Mouse (Mus musculus) stomach, embryonic 14.5 days (tissue): ENCODE results near the gene Acr. TPM values are rescaled to one million over a fixed set of nuclear protein-coding genes. Genes with fewer than 3 reads are reported as not detected.
A peak's percentile ranks its signal among the peaks of the same experiment; 100 is the strongest.

Experiments
- ATAC-seq: fragments of 200-750 bp; cut with Nextera tagmentation; 2 replicates; pipeline ENCODE4 v1.8.0; 2017; ENCODE audit warnings: low read depth, moderate TSS enrichment; ENCODE audit not compliant: insufficient number of reproducible peaks, insufficient read depth, low FRiP score
- H3K27ac ChIP-seq: fragments of 300-500 bp; sonication (generic); 2 replicates; pipeline ENCODE4 v1.5.1; 2014; ENCODE audit warnings: mild to moderate bottlenecking, low read length, moderate library complexity, mixed read lengths
- H3K27me3 ChIP-seq: fragments of 300-500 bp; sonication (generic); 2 replicates; pipeline ENCODE4 v1.6.1; 2014; ENCODE audit warnings: low read length, control low read depth, mixed read lengths; ENCODE audit not compliant: control insufficient read depth, insufficient read depth
- H3K36me3 ChIP-seq: fragments of 300-500 bp; sonication (generic); 2 replicates; pipeline ENCODE4 v1.6.1; 2014; ENCODE audit warnings: mild to moderate bottlenecking, control low read depth, low read length, moderate library complexity, mixed read lengths; ENCODE audit not compliant: control insufficient read depth, insufficient read depth
- H3K4me1 ChIP-seq: fragments of 300-500 bp; sonication (generic); 2 replicates; pipeline ENCODE4 v1.6.1; 2014; ENCODE audit warnings: low read length, control low read depth, mixed read lengths; ENCODE audit not compliant: control insufficient read depth, insufficient read depth
- H3K4me2 ChIP-seq: fragments of 300-500 bp; sonication (generic); replicated peaks from 2 replicates; pipeline ENCODE4 v1.6.1; 2014; ENCODE audit warnings: low read depth, low read length, control low read depth
- H3K4me3 ChIP-seq: fragments of 300-500 bp; sonication (generic); 2 replicates; pipeline ENCODE4 v1.5.1; 2014; ENCODE audit warnings: low read depth, low read length, control low read depth
- H3K9ac ChIP-seq: fragments of 300-500 bp; sonication (generic); replicated peaks from 2 replicates; pipeline ENCODE4 v1.6.1; 2014; ENCODE audit warnings: low read depth, mild to moderate bottlenecking, control low read depth, low read length, moderate library complexity, mixed read lengths
- H3K9me3 ChIP-seq: fragments of 300-500 bp; sonication (generic); 2 replicates; pipeline ENCODE4 v1.6.1; 2016; ENCODE audit warnings: low read depth, low read length, control low read depth; ENCODE audit not compliant: control insufficient read depth
- WGBS: fragments of 180-500 bp; shearing (Covaris S2); extraction: QIAGEN DNeasy Blood & Tissue Kit; methylation state at CpG from one replicate; pipeline ENCODE4 v1.1.7; 2014; 5-methylcytosine and 5-hydroxymethylcytosine counted together
- polyA plus RNA-seq: library from polyadenylated mRNA; unstranded; fragments of >200 nt; fragmentation: Nextera tagmentation; extraction: Ambion mirVana; gene quantifications from 2 replicates; pipeline ENCODE4 v1.2.1, GENCODE M21; 2014

The Acr gene
- polyA plus RNA-seq, 1 experiment from 2014 or later: 0.27 TPM

DNA sequence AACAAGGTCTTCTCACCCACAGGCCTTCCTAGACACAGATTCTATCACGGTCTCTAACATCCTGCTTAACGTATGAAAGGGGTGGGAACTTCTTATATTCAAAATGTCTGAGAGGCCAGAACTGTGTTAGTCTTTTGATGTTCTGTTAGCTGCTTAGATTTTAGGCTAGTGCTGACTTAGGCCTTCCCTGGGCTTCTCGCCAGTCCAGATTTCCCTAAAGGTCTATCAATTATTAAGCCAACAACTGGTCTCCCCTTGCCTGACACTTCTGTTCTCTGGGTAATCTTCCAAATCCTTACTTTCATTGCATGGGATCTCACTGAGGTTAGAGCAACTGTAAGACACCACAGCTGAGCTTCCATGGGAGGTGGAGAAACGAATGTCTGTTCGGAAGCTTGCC lies 21.0 kb downstream of the Acr start:
- WGBS: 83% methylated on average over 5 of the region's 5 CpGs
- H3K4me3 ChIP-seq: no peak overlapping the region
- 0 out of 2 replicates have a peak, but pooled peaks cover 9% of the 10 kb centered on the region for H3K4me1 ChIP-seq
- no peak overlapping the region for H3K27ac ChIP-seq
- ATAC-seq: no peak
- H3K27me3 ChIP-seq: no peaks in the 10 kb centered on the region
- H3K36me3 ChIP-seq: peaks cover 4% of the 10 kb centered on the region
- no peak overlapping the region for H3K4me2 ChIP-seq
- no peak overlapping the region for H3K9ac ChIP-seq
- no peaks in the 10 kb centered on the region for H3K9me3 ChIP-seq

GRCm38 (mm10) chr15:89591317-89591716 lies 23.2 kb downstream of the Acr start:
- peak; percentile 20 for ATAC-seq

GRCm38 (mm10) chr15:89591723-89592455 lies 23.8 kb downstream of the Acr start, which contains the start of gene Rabl2:
Rabl2 (minus strand) TSS chr15:89591923.
- H3K9me3 ChIP-seq: no peaks in the 10 kb centered on the region
- no peak within 1 kb of the TSS for H3K27ac ChIP-seq
- H3K27me3 ChIP-seq: no peaks in the 10 kb centered on the region
- H3K36me3 ChIP-seq: peaks cover 4% of the 10 kb centered on the region
- 0 out of 2 replicates have a peak, but pooled peaks cover 9% of the 10 kb centered on the region for H3K4me1 ChIP-seq
- H3K4me2 ChIP-seq: peak within 1 kb of the TSS; percentile 74
- peak within 1 kb of the TSS; percentile 84 for H3K4me3 ChIP-seq
- peak; percentile 92 for ATAC-seq
- peak within 1 kb of the TSS; percentile 67 for H3K9ac ChIP-seq
- WGBS: 1% methylated on average over 35 of the region's 35 CpGs

More at GRCm38 (mm10) chr15:89591317-89591716, 23.2 kb downstream of the Acr start:
- peak overlapping the region; percentile 74 for H3K4me2 ChIP-seq
- peaks cover 4% of the 10 kb centered on the region for H3K36me3 ChIP-seq
- no peaks in the 10 kb centered on the region for H3K27me3 ChIP-seq
- WGBS: under 1% methylated on average over 30 of the region's 30 CpGs
- no peaks in the 10 kb centered on the region for H3K9me3 ChIP-seq
- H3K4me3 ChIP-seq: peak overlapping the region; percentile 84
- no peak overlapping the region for H3K27ac ChIP-seq
- 0 out of 2 replicates have a peak, but pooled peaks cover 9% of the 10 kb centered on the region for H3K4me1 ChIP-seq
- peak overlapping the region; percentile 67 for H3K9ac ChIP-seq

GRCm38 (mm10) chr15:89592548-89592947 lies 24.4 kb downstream of the Acr start:
- Histone ChIP-seq H3K4me2 (peak overlapping the region; percentile 74), H3K9me3 (no peaks in the 10 kb centered on the region), H3K36me3 (peaks cover 4% of the 10 kb centered on the region; the same call in 1 of the 2 replicates), H3K4me1 (0 out of 2 replicates have a peak, but pooled peaks cover 9% of the 10 kb centered on the region), H3K4me3 (no peak overlapping the region; the same call in 1 of the 2 replicates), H3K27me3 (no peaks in the 10 kb centered on the region), H3K27ac (no peak overlapping the region), H3K9ac (no peak overlapping the region)
- 46% methylated on average over 4 of the region's 4 CpGs for WGBS
- ATAC-seq: peak; percentile 8; the same call in 1 of the 2 replicates

DNA sequence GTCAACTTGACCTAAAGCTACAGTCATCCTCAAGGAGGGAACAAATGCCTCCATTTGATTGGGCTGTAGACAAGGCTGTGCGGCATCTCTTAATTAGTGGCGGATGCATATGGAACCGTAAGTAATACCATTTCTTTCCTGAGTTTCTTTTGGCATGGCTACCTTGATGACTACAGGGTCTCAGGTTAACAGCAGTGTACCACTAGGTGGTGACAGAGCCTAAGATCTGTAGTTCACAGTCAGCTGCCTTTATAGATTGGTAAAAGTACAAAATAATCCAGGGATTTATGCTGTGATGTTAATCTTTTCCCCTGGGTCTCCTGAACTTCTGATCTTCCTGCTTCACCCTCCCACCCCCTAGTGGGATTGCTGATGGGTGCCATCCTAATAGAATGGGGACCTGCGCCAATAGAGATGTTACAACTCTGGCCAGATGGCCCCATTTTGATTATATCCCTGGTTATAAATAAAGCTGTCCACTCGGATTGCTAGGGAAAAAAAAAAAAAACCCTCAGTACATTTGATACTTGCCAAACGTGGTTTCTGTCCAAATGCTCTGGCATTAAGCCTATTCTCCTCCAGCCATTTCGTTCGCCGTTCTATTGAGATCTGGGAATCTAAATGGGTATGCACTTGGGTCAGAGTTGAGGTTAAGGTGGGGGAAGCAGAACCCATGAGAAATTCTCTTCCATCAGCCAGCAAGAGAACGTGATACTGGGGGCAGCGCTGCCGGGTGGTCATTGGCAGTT lies 37.9 kb downstream of the Acr start:
- Histone ChIP-seq H3K9ac (no peak overlapping the region), H3K4me1 (no peaks in the 10 kb centered on the region), H3K4me2 (no peak overlapping the region), H3K9me3 (no peaks in the 10 kb centered on the region), H3K27ac (no peak overlapping the region), H3K27me3 (no peaks in the 10 kb centered on the region), H3K36me3 (no peaks in the 10 kb centered on the region), H3K4me3 (no peak overlapping the region)
- 72% methylated on average over 12 of the region's 12 CpGs for whole genome bisulfite sequencing
- no peak for ATAC-seq

DNA sequence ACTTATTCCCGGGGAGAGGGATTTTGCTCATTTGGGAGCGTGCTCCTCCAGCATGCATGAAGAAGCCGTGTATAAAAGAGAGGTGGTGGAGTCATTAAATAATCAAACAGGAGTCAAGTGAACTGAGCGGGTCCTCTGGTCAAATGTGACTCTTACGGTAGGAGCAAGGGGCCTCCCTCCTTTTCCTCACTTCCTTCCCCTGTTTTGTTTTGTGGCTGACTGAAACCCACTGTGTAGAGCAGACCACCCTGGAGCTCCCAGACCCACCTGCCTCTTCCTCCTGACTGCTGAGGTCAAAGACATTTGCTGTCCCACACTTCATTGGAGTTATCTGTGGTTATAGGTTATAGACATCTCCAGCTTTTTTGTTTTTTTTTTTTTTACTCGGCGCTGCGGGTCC lies 39.4 kb downstream of the Acr start:
- ATAC-seq: no peak
- no peaks in the 10 kb centered on the region for H3K9me3 ChIP-seq
- H3K4me1 ChIP-seq: no peaks in the 10 kb centered on the region
- H3K4me2 ChIP-seq: no peak overlapping the region
- H3K4me3 ChIP-seq: no peak overlapping the region
- H3K36me3 ChIP-seq: no peaks in the 10 kb centered on the region
- H3K27ac ChIP-seq: no peak overlapping the region
- 81% methylated on average over 8 of the region's 8 CpGs for WGBS
- no peaks in the 10 kb centered on the region for H3K27me3 ChIP-seq
- no peak overlapping the region for H3K9ac ChIP-seq

- H3K36me3 ChIP-seq: no peaks in the 10 kb centered on the region
- H3K4me1 ChIP-seq: no peaks in the 10 kb centered on the region
- WGBS: 83% methylated on average over 9 of the region's 9 CpGs
- no peak for ATAC-seq
- no peaks in the 10 kb centered on the region for H3K9me3 ChIP-seq
- no peak overlapping the region for H3K9ac ChIP-seq
- H3K27ac ChIP-seq: no peak overlapping the region
- H3K27me3 ChIP-seq: no peaks in the 10 kb centered on the region
- H3K4me3 ChIP-seq: no peak overlapping the region
- no peak overlapping the region for H3K4me2 ChIP-seq
These were observed 39.8 kb downstream of the Acr start for GRCm38 (mm10) chr15:89607888-89608287.

DNA sequence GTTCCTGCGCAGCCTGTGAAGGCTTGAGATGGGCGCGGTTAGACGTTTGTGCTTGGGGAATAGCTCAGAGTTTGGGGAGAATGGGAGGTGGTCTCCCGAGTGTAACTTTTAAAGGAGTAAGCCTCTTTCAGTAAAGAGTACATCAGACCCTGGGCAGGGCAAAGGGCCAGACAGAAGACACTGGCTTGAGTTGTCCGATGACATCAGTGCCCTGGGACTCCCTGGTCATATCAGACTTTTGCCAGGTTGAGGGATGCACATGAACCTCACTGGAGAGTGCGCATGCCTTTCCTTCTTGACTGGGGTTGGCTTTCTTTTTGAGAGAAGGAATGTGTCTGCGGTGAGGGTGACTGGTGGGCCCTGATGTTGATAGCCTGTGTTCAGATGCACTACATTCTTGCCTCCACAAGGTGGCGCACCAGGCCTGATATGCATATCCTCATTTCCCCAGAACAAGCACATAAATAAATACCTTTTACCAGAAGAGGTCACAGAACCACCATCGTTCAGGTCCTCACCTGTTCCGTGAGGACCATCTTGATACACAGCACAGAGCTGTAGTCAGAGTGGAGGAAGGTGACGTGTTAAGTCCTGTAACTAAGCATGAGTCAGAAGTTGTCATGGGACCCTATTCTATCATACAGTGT lies 54.3 kb downstream of the Acr start:
- 72% methylated on average over 12 of the region's 12 CpGs for WGBS
- H3K36me3 ChIP-seq: no peaks in the 10 kb centered on the region
- no peak overlapping the region for H3K4me3 ChIP-seq
- H3K27ac ChIP-seq: no peak overlapping the region
- H3K27me3 ChIP-seq: no peaks in the 10 kb centered on the region
- no peak overlapping the region for H3K4me2 ChIP-seq
- no peaks in the 10 kb centered on the region for H3K4me1 ChIP-seq
- H3K9me3 ChIP-seq: no peaks in the 10 kb centered on the region
- ATAC-seq: no peak
- no peak overlapping the region for H3K9ac ChIP-seq
